Mouse (Mus musculus): ENCODE measurements at regions not wholly inside any gene's neighbourhood (a gene's known extent, or its start where the extent isn't known, plus 50 kb on each side); places are given as distances from the start of the nearest gene placed in this dataset.

- H3K9me3 ChIP-seq, result no peaks in the 10 kb centered on the region
- no peaks in the 10 kb centered on the region for H3K27me3 ChIP-seq
- ATAC-seq (ENCODE audit: borderline replicate concordance, extremely low read depth, low FRiP score, low TSS enrichment), result no peak
- H3K36me3 ChIP-seq, result no peaks in the 10 kb centered on the region
- H3K4me1 ChIP-seq, result peaks cover 10% of the 10 kb centered on the region; the same call in 1 of the 2 replicates
- 70% methylated on average over 7 of the region's 7 CpGs for WGBS
- no peak overlapping the region for H3K4me3 ChIP-seq
- H3K4me2 ChIP-seq, result no peak overlapping the region
- H3K27ac ChIP-seq, result no peak overlapping the region
- no peak overlapping the region for H3K9ac ChIP-seq
Observed at GRCm38 (mm10) chr11:45178036-45178435, 560.9 kb downstream of the Ebf1 start.

GRCm38 (mm10) chr11:45179019-45179418 lies 561.9 kb downstream of the Ebf1 start:
- Histone ChIP-seq H3K4me2 (no peak overlapping the region), H3K4me3 (no peak overlapping the region), H3K9me3 (no peaks in the 10 kb centered on the region), H3K27ac (no peak overlapping the region), H3K27me3 (no peaks in the 10 kb centered on the region), H3K36me3 (no peaks in the 10 kb centered on the region), H3K9ac (no peak overlapping the region), H3K4me1 (peaks cover 10% of the 10 kb centered on the region; the same call in 1 of the 2 replicates)
- 69% methylated on average over 1 of the region's 1 CpGs for WGBS
- ATAC-seq (ENCODE audit: borderline replicate concordance, extremely low read depth, low FRiP score, low TSS enrichment), result no peak

GRCm38 (mm10) chr11:45190601-45191370 lies 573.7 kb downstream of the Ebf1 start:
- Histone ChIP-seq H3K4me3 (no peak overlapping the region), H3K9me3 (no peaks in the 10 kb centered on the region), H3K4me2 (no peak overlapping the region), H3K36me3 (no peaks in the 10 kb centered on the region), H3K4me1 (no peaks in the 10 kb centered on the region), H3K27ac (no peak overlapping the region), H3K9ac (no peak overlapping the region), H3K27me3 (no peaks in the 10 kb centered on the region)
- WGBS, result 72% methylated on average over 14 of the region's 14 CpGs
- ATAC-seq (ENCODE audit: borderline replicate concordance, extremely low read depth, low FRiP score, low TSS enrichment), result no peak

GRCm38 (mm10) chr11:45191392-45192189 lies 574.5 kb downstream of the Ebf1 start:
- 49% methylated on average over 12 of the region's 12 CpGs for WGBS
- Histone ChIP-seq H3K9ac (no peak overlapping the region), H3K4me1 (no peaks in the 10 kb centered on the region), H3K4me2 (no peak overlapping the region), H3K36me3 (no peaks in the 10 kb centered on the region), H3K4me3 (no peak overlapping the region), H3K27ac (no peak overlapping the region), H3K27me3 (no peaks in the 10 kb centered on the region), H3K9me3 (no peaks in the 10 kb centered on the region)
- no peak for ATAC-seq (ENCODE audit: borderline replicate concordance, extremely low read depth, low FRiP score, low TSS enrichment)

- Histone ChIP-seq H3K4me3 (no peak overlapping the region), H3K4me1 (no peaks in the 10 kb centered on the region), H3K4me2 (no peak overlapping the region), H3K27ac (no peak overlapping the region), H3K27me3 (no peaks in the 10 kb centered on the region), H3K36me3 (no peaks in the 10 kb centered on the region), H3K9me3 (no peaks in the 10 kb centered on the region), H3K9ac (no peak overlapping the region)
- no peak for ATAC-seq (ENCODE audit: borderline replicate concordance, extremely low read depth, low FRiP score, low TSS enrichment)
- 49% methylated on average over 5 of the region's 5 CpGs for WGBS
Observed at GRCm38 (mm10) chr11:45193319-45193718, 576.2 kb downstream of the Ebf1 start.

GRCm38 (mm10) chr11:45199520-45199919 lies 582.4 kb downstream of the Ebf1 start:
- no peaks in the 10 kb centered on the region for H3K4me1 ChIP-seq
- H3K9ac ChIP-seq, result no peak overlapping the region

GRCm38 (mm10) chr11:45200714-45201405 lies 583.7 kb downstream of the Ebf1 start:
- Histone ChIP-seq H3K9me3 (no peaks in the 10 kb centered on the region), H3K4me3 (no peak overlapping the region), H3K9ac (no peak overlapping the region), H3K27me3 (no peaks in the 10 kb centered on the region), H3K36me3 (no peaks in the 10 kb centered on the region), H3K4me1 (no peaks in the 10 kb centered on the region), H3K4me2 (no peak overlapping the region), H3K27ac (no peak overlapping the region)
- WGBS, result 41% methylated on average over 9 of the region's 9 CpGs
- ATAC-seq (ENCODE audit: borderline replicate concordance, extremely low read depth, low FRiP score, low TSS enrichment), result no peak

More at GRCm38 (mm10) chr11:45199520-45199919, 582.4 kb downstream of the Ebf1 start:
- WGBS, result 56% methylated on average over 4 of the region's 4 CpGs
- no peaks in the 10 kb centered on the region for H3K36me3 ChIP-seq
- no peaks in the 10 kb centered on the region for H3K27me3 ChIP-seq
- no peak for ATAC-seq (ENCODE audit: borderline replicate concordance, extremely low read depth, low FRiP score, low TSS enrichment)
- no peak overlapping the region for H3K27ac ChIP-seq
- no peak overlapping the region for H3K4me2 ChIP-seq
- H3K4me3 ChIP-seq, result no peak overlapping the region
- no peaks in the 10 kb centered on the region for H3K9me3 ChIP-seq

GRCm38 (mm10) chr11:45203446-45203845 lies 586.3 kb downstream of the Ebf1 start:
- no peaks in the 10 kb centered on the region for H3K27me3 ChIP-seq
- H3K4me1 ChIP-seq, result no peaks in the 10 kb centered on the region
- H3K9ac ChIP-seq, result no peak overlapping the region
- H3K9me3 ChIP-seq, result no peaks in the 10 kb centered on the region
- ATAC-seq (ENCODE audit: borderline replicate concordance, extremely low read depth, low FRiP score, low TSS enrichment), result no peak
- H3K36me3 ChIP-seq, result no peaks in the 10 kb centered on the region
- WGBS, result 65% methylated on average over 5 of the region's 5 CpGs
- no peak overlapping the region for H3K27ac ChIP-seq
- H3K4me3 ChIP-seq, result no peak overlapping the region
- H3K4me2 ChIP-seq, result no peak overlapping the region

GRCm38 (mm10) chr11:45206611-45207525 lies 589.8 kb downstream of the Ebf1 start:
- Histone ChIP-seq H3K27me3 (no peaks in the 10 kb centered on the region), H3K4me3 (no peak overlapping the region), H3K4me1 (no peaks in the 10 kb centered on the region), H3K27ac (no peak overlapping the region), H3K36me3 (no peaks in the 10 kb centered on the region), H3K4me2 (no peak overlapping the region), H3K9ac (no peak overlapping the region), H3K9me3 (no peaks in the 10 kb centered on the region)
- no peak for ATAC-seq (ENCODE audit: borderline replicate concordance, extremely low read depth, low FRiP score, low TSS enrichment)
- WGBS, result 56% methylated on average over 8 of the region's 8 CpGs

- H3K36me3 ChIP-seq, result no peaks in the 10 kb centered on the region
- no peak for ATAC-seq (ENCODE audit: borderline replicate concordance, extremely low read depth, low FRiP score, low TSS enrichment)
- no peak overlapping the region for H3K27ac ChIP-seq
- H3K27me3 ChIP-seq, result no peaks in the 10 kb centered on the region
- WGBS, result 20% methylated on average over 1 of the region's 1 CpGs
- no peaks in the 10 kb centered on the region for H3K9me3 ChIP-seq
- no peak overlapping the region for H3K4me3 ChIP-seq
- H3K4me2 ChIP-seq, result no peak overlapping the region
- no peaks in the 10 kb centered on the region for H3K4me1 ChIP-seq
- no peak overlapping the region for H3K9ac ChIP-seq
Observed at GRCm38 (mm10) chr11:45214096-45214495, 597.0 kb downstream of the Ebf1 start.

- Histone ChIP-seq H3K27ac (no peak overlapping the region), H3K27me3 (no peaks in the 10 kb centered on the region), H3K36me3 (no peaks in the 10 kb centered on the region), H3K9me3 (no peaks in the 10 kb centered on the region), H3K9ac (no peak overlapping the region), H3K4me2 (no peak overlapping the region), H3K4me3 (no peak overlapping the region), H3K4me1 (no peaks in the 10 kb centered on the region)
- 57% methylated on average over 3 of the region's 3 CpGs for WGBS
- no peak for ATAC-seq (ENCODE audit: borderline replicate concordance, extremely low read depth, low FRiP score, low TSS enrichment)
Observed at GRCm38 (mm10) chr11:45216942-45217474, 599.9 kb downstream of the Ebf1 start.
